Mouse (Mus musculus): ENCODE data around the gene Bola1.

DNA sequence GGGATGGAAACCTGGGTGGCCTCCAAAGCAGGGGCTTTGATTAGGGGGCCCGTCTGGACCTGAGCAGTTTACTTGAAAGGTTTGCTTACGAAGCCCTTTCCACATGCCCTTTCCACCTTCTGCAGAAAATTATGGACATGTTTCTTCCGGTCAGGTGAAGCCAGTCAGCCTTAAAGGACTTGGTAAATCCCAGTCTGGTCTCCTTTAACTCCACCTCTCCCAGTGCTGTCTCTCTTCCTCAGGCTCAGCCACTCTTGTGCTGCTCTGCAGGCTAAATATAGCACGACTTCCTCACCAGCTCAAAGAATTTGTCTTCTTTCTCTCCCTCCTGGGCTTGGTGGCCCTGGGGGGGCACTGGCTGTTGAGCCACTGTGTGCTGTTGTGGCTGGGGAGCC, 37.1 kb downstream of the Bola1 start:
- TF ChIP-seq POLR2A (IDR thresholded peaks at IDR 0.05; ENCODE audit: insufficient read length, low read depth) (no peak), MAX (IDR thresholded peaks at IDR 0.05; ENCODE audit: low read depth) (no peak), USF1 (IDR thresholded peaks at IDR 0.05; ENCODE audit: low read depth) (no peak)
